Mouse (Mus musculus): ENCODE measurements at regions not wholly inside any gene's neighbourhood (a gene's known extent, or its start where the extent isn't known, plus 50 kb on each side); places are given as distances from the start of the nearest gene placed in this dataset.

DNA sequence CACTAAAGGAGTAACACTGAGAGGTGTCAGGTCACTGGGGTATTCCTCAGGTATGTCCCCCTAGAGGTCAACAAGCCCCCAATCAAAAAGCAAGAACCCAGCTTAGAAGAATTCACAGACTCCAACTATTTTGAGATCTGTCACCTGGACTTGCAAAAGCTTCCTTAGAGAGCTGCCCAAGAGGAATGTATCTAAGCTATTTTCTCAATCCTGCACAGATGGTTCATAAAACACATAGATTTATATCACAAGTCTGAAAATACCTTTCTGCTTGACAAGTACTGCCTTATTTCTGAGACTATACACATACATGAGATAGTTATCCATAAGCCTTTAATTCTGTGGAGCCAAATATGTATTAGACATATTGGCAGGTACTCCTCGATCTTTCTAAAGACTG is 342.1 kb upstream of the Klf6 start:
- H3K4me3 ChIP-seq (ENCODE audit: extremely low read depth, insufficient read depth, insufficient read length), result no peak overlapping the region
- WGBS, result 98% methylated on average over 1 of the region's 1 CpGs
- H3K27ac ChIP-seq (ENCODE audit: insufficient read depth, low read length), result no peak overlapping the region
- DNase-seq (ENCODE audit: low read depth in 1 of 2, low spot score in 2 of 2), result no peak
- H3K27me3 ChIP-seq (ENCODE audit: control insufficient read depth, insufficient read depth, low read length), result no peaks in the 10 kb centered on the region
- no peaks in the 10 kb centered on the region for H3K4me1 ChIP-seq (ENCODE audit: control insufficient read depth, insufficient read depth, insufficient read length)
- no peaks in the 10 kb centered on the region for H3K36me3 ChIP-seq (ENCODE audit: control insufficient read depth, insufficient read depth, low read length)
- TF ChIP-seq CTCF (IDR thresholded peaks at IDR 0.05; ENCODE audit: extremely low read depth, insufficient read depth, insufficient read length, insufficient replicate concordance) (no peak), POLR2A (IDR thresholded peaks at IDR 0.05; ENCODE audit: low read depth, low read length) (no peak)

GRCm38 (mm10) chr13:5519600-5519999 is 341.7 kb upstream of the Klf6 start:
- WGBS, result 67% methylated on average over 1 of the region's 1 CpGs
- H3K27me3 ChIP-seq (ENCODE audit: control insufficient read depth, insufficient read depth, low read length), result no peaks in the 10 kb centered on the region
- H3K27ac ChIP-seq (ENCODE audit: insufficient read depth, low read length), result no peak overlapping the region
- H3K36me3 ChIP-seq (ENCODE audit: control insufficient read depth, insufficient read depth, low read length), result no peaks in the 10 kb centered on the region
- no peak for TF ChIP-seq CTCF (IDR thresholded peaks at IDR 0.05; ENCODE audit: extremely low read depth, insufficient read depth, insufficient read length, insufficient replicate concordance)
- no peak for TF ChIP-seq POLR2A (IDR thresholded peaks at IDR 0.05; ENCODE audit: low read depth, low read length)
- H3K4me3 ChIP-seq (ENCODE audit: extremely low read depth, insufficient read depth, insufficient read length), result no peak overlapping the region
- DNase-seq (ENCODE audit: low read depth in 1 of 2, low spot score in 2 of 2), result no peak
- no peaks in the 10 kb centered on the region for H3K4me1 ChIP-seq (ENCODE audit: control insufficient read depth, insufficient read depth, insufficient read length)

DNA sequence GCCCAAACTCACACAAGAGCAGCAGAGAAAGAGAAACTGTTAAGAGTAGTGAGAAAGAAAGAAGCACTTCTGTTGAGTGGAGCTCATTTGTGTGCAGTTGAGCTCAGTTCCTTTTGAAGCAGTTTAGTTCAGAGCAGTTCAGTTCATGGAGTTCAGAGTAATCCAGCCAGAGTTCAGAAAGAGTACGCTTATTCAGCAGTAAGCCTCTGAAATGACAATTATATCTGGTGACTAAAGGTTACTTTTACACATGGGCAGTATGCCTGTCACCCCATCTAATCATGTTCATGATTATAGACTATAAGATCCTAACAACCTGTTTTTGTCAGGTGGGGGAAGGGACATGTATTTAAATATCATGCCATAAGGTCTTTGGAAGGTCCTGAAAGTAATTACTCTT is 333.9 kb upstream of the Klf6 start:
- no peak overlapping the region for H3K27ac ChIP-seq (ENCODE audit: insufficient read depth, low read length)
- H3K36me3 ChIP-seq (ENCODE audit: control insufficient read depth, insufficient read depth, low read length), result no peaks in the 10 kb centered on the region
- no peak for TF ChIP-seq CTCF (IDR thresholded peaks at IDR 0.05; ENCODE audit: extremely low read depth, insufficient read depth, insufficient read length, insufficient replicate concordance)
- TF ChIP-seq POLR2A (IDR thresholded peaks at IDR 0.05; ENCODE audit: low read depth, low read length), result no peak
- H3K4me3 ChIP-seq (ENCODE audit: extremely low read depth, insufficient read depth, insufficient read length), result no peak overlapping the region
- H3K4me1 ChIP-seq (ENCODE audit: control insufficient read depth, insufficient read depth, insufficient read length), result no peaks in the 10 kb centered on the region
- WGBS, result 94% methylated on average over 1 of the region's 1 CpGs
- DNase-seq (ENCODE audit: low read depth in 1 of 2, low spot score in 2 of 2), result no peak
- no peaks in the 10 kb centered on the region for H3K27me3 ChIP-seq (ENCODE audit: control insufficient read depth, insufficient read depth, low read length)

GRCm38 (mm10) chr13:5540321-5540720 is 321.0 kb upstream of the Klf6 start:
- Histone ChIP-seq H3K27ac (ENCODE audit: insufficient read depth, low read length) (no peak overlapping the region), H3K4me3 (ENCODE audit: extremely low read depth, insufficient read depth, insufficient read length) (no peak overlapping the region), H3K36me3 (ENCODE audit: control insufficient read depth, insufficient read depth, low read length) (no peaks in the 10 kb centered on the region), H3K27me3 (ENCODE audit: control insufficient read depth, insufficient read depth, low read length) (no peaks in the 10 kb centered on the region), H3K4me1 (ENCODE audit: control insufficient read depth, insufficient read depth, insufficient read length) (no peaks in the 10 kb centered on the region)
- TF ChIP-seq CTCF (IDR thresholded peaks at IDR 0.05; ENCODE audit: extremely low read depth, insufficient read depth, insufficient read length, insufficient replicate concordance) (no peak), POLR2A (IDR thresholded peaks at IDR 0.05; ENCODE audit: low read depth, low read length) (no peak)
- 60% methylated on average over 1 of the region's 1 CpGs for whole genome bisulfite sequencing
- no peak for DNase-seq (ENCODE audit: low read depth in 1 of 2, low spot score in 2 of 2)

GRCm38 (mm10) chr13:5545521-5545920 is 315.8 kb upstream of the Klf6 start:
- Histone ChIP-seq H3K4me3 (ENCODE audit: extremely low read depth, insufficient read depth, insufficient read length) (no peak overlapping the region), H3K36me3 (ENCODE audit: control insufficient read depth, insufficient read depth, low read length) (no peaks in the 10 kb centered on the region), H3K27ac (ENCODE audit: insufficient read depth, low read length) (no peak overlapping the region), H3K4me1 (ENCODE audit: control insufficient read depth, insufficient read depth, insufficient read length) (no peaks in the 10 kb centered on the region), H3K27me3 (ENCODE audit: control insufficient read depth, insufficient read depth, low read length) (no peaks in the 10 kb centered on the region)
- TF ChIP-seq POLR2A (IDR thresholded peaks at IDR 0.05; ENCODE audit: low read depth, low read length), result no peak
- DNase-seq (ENCODE audit: low read depth in 1 of 2, low spot score in 2 of 2), result no peak

- H3K27ac ChIP-seq (ENCODE audit: insufficient read depth, low read length), result no peak overlapping the region
- H3K36me3 ChIP-seq (ENCODE audit: control insufficient read depth, insufficient read depth, low read length), result no peaks in the 10 kb centered on the region
- WGBS, result 90% methylated on average over 2 of the region's 2 CpGs
- H3K4me1 ChIP-seq (ENCODE audit: control insufficient read depth, insufficient read depth, insufficient read length), result no peaks in the 10 kb centered on the region
- H3K4me3 ChIP-seq (ENCODE audit: extremely low read depth, insufficient read depth, insufficient read length), result no peak overlapping the region
- no peak for TF ChIP-seq CTCF (IDR thresholded peaks at IDR 0.05; ENCODE audit: extremely low read depth, insufficient read depth, insufficient read length, insufficient replicate concordance)
- H3K27me3 ChIP-seq (ENCODE audit: control insufficient read depth, insufficient read depth, low read length), result no peaks in the 10 kb centered on the region
- DNase-seq (ENCODE audit: low read depth in 1 of 2, low spot score in 2 of 2), result no peak
These were observed 315.3 kb upstream of the Klf6 start for GRCm38 (mm10) chr13:5546011-5546410.

DNA sequence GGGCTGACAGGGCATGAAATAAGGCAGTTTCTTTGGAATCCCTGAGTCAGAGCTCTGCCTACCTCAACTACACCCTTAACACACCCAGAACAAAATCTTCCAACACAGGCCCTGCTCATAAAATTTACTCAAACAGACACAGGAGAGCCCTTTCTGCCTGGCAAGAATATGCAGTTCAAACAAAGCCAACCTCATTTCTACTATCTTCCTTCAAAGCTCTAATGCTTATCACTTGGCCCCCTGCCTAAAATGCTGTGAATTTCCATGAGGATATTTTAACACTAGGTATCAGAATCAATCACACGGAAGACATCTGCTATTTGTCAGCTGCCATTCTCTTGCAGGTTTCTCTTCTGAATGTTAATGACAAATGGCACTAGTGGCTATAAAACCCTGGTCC is 314.3 kb upstream of the Klf6 start:
- Histone ChIP-seq H3K27ac (ENCODE audit: insufficient read depth, low read length) (no peak overlapping the region), H3K36me3 (ENCODE audit: control insufficient read depth, insufficient read depth, low read length) (no peaks in the 10 kb centered on the region), H3K4me1 (ENCODE audit: control insufficient read depth, insufficient read depth, insufficient read length) (no peaks in the 10 kb centered on the region), H3K4me3 (ENCODE audit: extremely low read depth, insufficient read depth, insufficient read length) (no peak overlapping the region), H3K27me3 (ENCODE audit: control insufficient read depth, insufficient read depth, low read length) (no peaks in the 10 kb centered on the region)
- DNase-seq (ENCODE audit: low read depth in 1 of 2, low spot score in 2 of 2), result no peak
- TF ChIP-seq CTCF (IDR thresholded peaks at IDR 0.05; ENCODE audit: extremely low read depth, insufficient read depth, insufficient read length, insufficient replicate concordance) (no peak), POLR2A (IDR thresholded peaks at IDR 0.05; ENCODE audit: low read depth, low read length) (no peak)
- 96% methylated on average over 1 of the region's 1 CpGs for WGBS
